Mouse (Mus musculus): Measurements from ENCODE around the gene Morn3. TPM values are rescaled to one million over a fixed set of nuclear protein-coding genes. Genes with fewer than 3 reads are reported as not detected.
A peak's percentile ranks its signal among the peaks of the same experiment; 100 is the strongest.

Morn3 gene
- polyA plus RNA-seq, 2 experiments = not detected

- Histone ChIP-seq H3K4me3 (ENCODE audit: insufficient read depth in 1 of 2, low read depth in 2 of 2, low read length in 2 of 2) (no peak overlapping the region), H3K27me3 (ENCODE audit: control insufficient read depth, insufficient read depth, low read length) (no peaks in the 10 kb centered on the region), H3K27ac (no peak overlapping the region), H3K4me1 (replicated peaks; ENCODE audit: control insufficient read depth in 2 of 2, insufficient read depth in 2 of 2, low read length in 1 of 2) (0 out of 4 replicates have a peak, but pooled peaks cover 0 to 8% of the 10 kb centered on the region in 2 experiments), H3K9me3 (ENCODE audit: control insufficient read depth, low read length) (no peaks in the 10 kb centered on the region), H3K36me3 (replicated peaks; ENCODE audit: control insufficient read depth, insufficient read depth, low read depth) (no peaks in the 10 kb centered on the region), H3K4me2 (ENCODE audit: low read depth) (no peak overlapping the region), H3K9ac (replicated peaks) (no peak overlapping the region)
- DNase-seq (ENCODE audit: low read depth in 3 of 3, low spot score in 3 of 3) (no peak), ATAC-seq (ENCODE audit: insufficient read depth) (no peak)
- TF ChIP-seq EP300 (IDR thresholded peaks at IDR 0.05; ENCODE audit: low read depth) (no peak), CTCF (IDR thresholded peaks at IDR 0.05; ENCODE audit: low read depth) (peak; percentile 53)
- WGBS (ENCODE audit: insufficient replicate concordance) = 73% methylated on average over 5 of the region's 5 CpGs
Observed at GRCm38 (mm10) chr5:123051736-123052135, 4.9 kb upstream of the Morn3 start.

DNA sequence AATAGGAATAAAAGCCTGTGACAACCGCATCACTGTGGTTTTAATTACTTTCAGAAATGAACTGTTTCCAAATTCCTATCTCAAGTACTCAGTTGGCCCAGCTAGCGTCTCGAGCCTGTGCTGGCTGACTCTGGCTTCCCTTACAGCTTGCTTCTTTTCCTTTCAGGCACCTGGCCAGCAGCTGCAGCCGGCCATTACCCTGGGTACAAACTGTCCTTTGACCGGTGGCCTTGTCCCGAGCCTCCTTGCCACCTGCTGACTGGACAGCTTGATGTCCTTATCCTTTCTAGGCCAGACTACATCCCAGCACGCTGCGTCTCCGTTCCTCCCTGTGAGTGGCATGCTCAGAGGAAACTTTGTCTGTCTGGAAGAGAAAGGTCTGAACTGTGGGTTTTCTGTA lies 4.1 kb upstream of the Morn3 start:
- ATAC-seq (ENCODE audit: insufficient read depth) (no peak), DNase-seq (ENCODE audit: low read depth in 3 of 3, low spot score in 3 of 3) (no peak)
- H3K4me3 ChIP-seq (ENCODE audit: insufficient read depth in 1 of 2, low read depth in 2 of 2, low read length in 2 of 2) = no peak overlapping the region
- TF ChIP-seq EP300 (IDR thresholded peaks at IDR 0.05; ENCODE audit: low read depth) (no peak), CTCF (IDR thresholded peaks at IDR 0.05; ENCODE audit: low read depth) (no peak)
- H3K9ac ChIP-seq (replicated peaks) = no peak overlapping the region
- no peak overlapping the region for H3K4me2 ChIP-seq (ENCODE audit: low read depth)
- WGBS (ENCODE audit: insufficient replicate concordance) = 80% methylated on average over 9 of the region's 9 CpGs
- H3K36me3 ChIP-seq (replicated peaks; ENCODE audit: control insufficient read depth, insufficient read depth, low read depth) = no peaks in the 10 kb centered on the region
- H3K4me1 ChIP-seq (replicated peaks; ENCODE audit: control insufficient read depth in 2 of 2, insufficient read depth in 2 of 2, low read length in 1 of 2) = 0 out of 4 replicates have a peak, but pooled peaks cover 0 to 8% of the 10 kb centered on the region in 2 experiments
- no peaks in the 10 kb centered on the region for H3K27me3 ChIP-seq (ENCODE audit: control insufficient read depth, insufficient read depth, low read length)
- H3K27ac ChIP-seq = no peak overlapping the region
- no peaks in the 10 kb centered on the region for H3K9me3 ChIP-seq (ENCODE audit: control insufficient read depth, low read length)

DNA sequence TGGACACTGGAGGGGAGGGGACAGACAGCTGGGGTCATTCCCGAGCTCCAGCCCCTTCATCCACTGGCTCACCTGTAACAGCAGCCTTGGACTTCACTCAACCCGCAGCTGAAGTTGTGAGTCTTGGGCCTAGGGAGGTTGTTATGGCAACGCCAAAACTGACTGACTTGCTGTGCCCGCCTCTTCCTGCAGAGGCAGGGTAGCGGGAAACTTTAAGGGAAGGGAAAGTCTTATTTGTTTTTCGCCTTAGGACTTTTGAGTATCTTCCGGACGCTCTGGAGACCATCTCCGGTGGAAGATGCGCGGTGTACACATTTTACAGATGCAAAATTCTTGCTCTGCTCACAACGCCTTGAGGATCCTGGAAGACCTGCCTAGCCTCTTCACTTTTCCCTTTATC lies 2.5 kb upstream of the Morn3 start:
- 3% methylated on average over 12 of the region's 12 CpGs for WGBS (ENCODE audit: insufficient replicate concordance)

GRCm38 (mm10) chr5:123045561-123046295 lies 1.1 kb downstream of the Morn3 start:
- DNase-seq (ENCODE audit: low read depth in 3 of 3, low spot score in 3 of 3) = no peak
- peaks cover 0 to 13% of the 10 kb centered on the region in 2 experiments; a peak in 2 of 4 replicates for H3K4me1 ChIP-seq (replicated peaks; ENCODE audit: control insufficient read depth in 2 of 2, insufficient read depth in 2 of 2, low read length in 1 of 2)
- no peaks in the 10 kb centered on the region for H3K9me3 ChIP-seq (ENCODE audit: control insufficient read depth, low read length)
- no peak overlapping the region for H3K9ac ChIP-seq (replicated peaks)
- no peaks in the 10 kb centered on the region for H3K27me3 ChIP-seq (ENCODE audit: control insufficient read depth, insufficient read depth, low read length)
- no peak overlapping the region for H3K4me3 ChIP-seq (ENCODE audit: insufficient read depth in 1 of 2, low read depth in 2 of 2, low read length in 2 of 2)
- H3K36me3 ChIP-seq (replicated peaks; ENCODE audit: control insufficient read depth, insufficient read depth, low read depth) = no peaks in the 10 kb centered on the region
- ATAC-seq (ENCODE audit: insufficient read depth) = no peak
- H3K4me2 ChIP-seq (ENCODE audit: low read depth) = no peak overlapping the region
- TF ChIP-seq EP300 (IDR thresholded peaks at IDR 0.05; ENCODE audit: low read depth) = no peak
- TF ChIP-seq CTCF (IDR thresholded peaks at IDR 0.05; ENCODE audit: low read depth) = peak; percentile 83
- no peak overlapping the region for H3K27ac ChIP-seq
- WGBS (ENCODE audit: insufficient replicate concordance) = 26% methylated on average over 9 of the region's 9 CpGs

More for the DNA sequence above, 2.5 kb upstream of the Morn3 start:
- DNase-seq (ENCODE audit: low read depth in 3 of 3, low spot score in 3 of 3) = peak; percentile 50 to 56 (median 55)
- H3K9ac ChIP-seq (replicated peaks) = no peak overlapping the region
- peak overlapping the region; percentile 55 for H3K4me2 ChIP-seq (ENCODE audit: low read depth)
- no peaks in the 10 kb centered on the region for H3K9me3 ChIP-seq (ENCODE audit: control insufficient read depth, low read length)
- H3K4me3 ChIP-seq (ENCODE audit: insufficient read depth in 1 of 2, low read depth in 2 of 2, low read length in 2 of 2) = peak overlapping the region in 1 of 2 experiments; percentile 33; a peak in 2 of 4 replicates
- 0 out of 4 replicates have a peak, but pooled peaks cover 0 to 8% of the 10 kb centered on the region in 2 experiments for H3K4me1 ChIP-seq (replicated peaks; ENCODE audit: control insufficient read depth in 2 of 2, insufficient read depth in 2 of 2, low read length in 1 of 2)
- H3K27ac ChIP-seq = no peak overlapping the region
- ATAC-seq (ENCODE audit: insufficient read depth) = no peak
- H3K27me3 ChIP-seq (ENCODE audit: control insufficient read depth, insufficient read depth, low read length) = no peaks in the 10 kb centered on the region
- H3K36me3 ChIP-seq (replicated peaks; ENCODE audit: control insufficient read depth, insufficient read depth, low read depth) = no peaks in the 10 kb centered on the region
- TF ChIP-seq EP300 (IDR thresholded peaks at IDR 0.05; ENCODE audit: low read depth) = no peak
- peak; percentile 31 for TF ChIP-seq CTCF (IDR thresholded peaks at IDR 0.05; ENCODE audit: low read depth)

DNA sequence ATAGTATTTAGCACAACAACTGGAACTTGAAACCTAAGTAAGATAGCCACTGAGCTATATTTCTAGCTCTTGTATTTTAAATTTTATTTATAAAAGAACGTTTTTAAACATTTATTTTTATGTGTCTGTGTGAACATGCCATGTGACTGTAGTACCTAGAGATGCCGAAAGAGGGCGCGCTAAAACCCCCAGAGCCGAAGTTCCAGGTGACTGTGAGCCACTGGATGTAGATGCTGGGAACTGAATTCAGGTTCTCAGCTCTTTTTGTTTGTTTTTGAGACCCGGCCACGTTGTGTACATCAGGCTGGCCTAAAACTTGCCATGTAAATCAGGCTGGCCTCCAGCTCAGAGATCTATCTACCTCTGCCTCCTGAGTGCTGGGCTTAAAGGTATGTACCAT lies 3.0 kb downstream of the Morn3 start:
- Histone ChIP-seq H3K27ac (no peak overlapping the region), H3K4me2 (ENCODE audit: low read depth) (no peak overlapping the region), H3K9ac (replicated peaks) (no peak overlapping the region), H3K4me3 (ENCODE audit: insufficient read depth in 1 of 2, low read depth in 2 of 2, low read length in 2 of 2) (no peak overlapping the region), H3K9me3 (ENCODE audit: control insufficient read depth, low read length) (no peaks in the 10 kb centered on the region), H3K27me3 (ENCODE audit: control insufficient read depth, insufficient read depth, low read length) (no peaks in the 10 kb centered on the region), H3K36me3 (replicated peaks; ENCODE audit: control insufficient read depth, insufficient read depth, low read depth) (no peaks in the 10 kb centered on the region), H3K4me1 (replicated peaks; ENCODE audit: control insufficient read depth in 2 of 2, insufficient read depth in 2 of 2, low read length in 1 of 2) (peaks cover 1 to 16% of the 10 kb centered on the region in 2 experiments; a peak in 3 of 4 replicates)
- TF ChIP-seq EP300 (IDR thresholded peaks at IDR 0.05; ENCODE audit: low read depth) (no peak), CTCF (IDR thresholded peaks at IDR 0.05; ENCODE audit: low read depth) (peak; percentile 86)
- ATAC-seq (ENCODE audit: insufficient read depth) = no peak
- DNase-seq (ENCODE audit: low read depth in 3 of 3, low spot score in 3 of 3) = no peak
- 12% methylated on average over 7 of the region's 7 CpGs for WGBS (ENCODE audit: insufficient replicate concordance)
